Mouse (Mus musculus): ENCODE results near the gene Pdpn. TPM values are rescaled to one million over a fixed set of nuclear protein-coding genes. Genes with fewer than 3 reads are reported as not detected.
A peak's percentile ranks its signal among the peaks of the same experiment; 100 is the strongest.

Gene Pdpn
- polyA plus RNA-seq, 2 experiments = 34.3 to 80.3 TPM

DNA sequence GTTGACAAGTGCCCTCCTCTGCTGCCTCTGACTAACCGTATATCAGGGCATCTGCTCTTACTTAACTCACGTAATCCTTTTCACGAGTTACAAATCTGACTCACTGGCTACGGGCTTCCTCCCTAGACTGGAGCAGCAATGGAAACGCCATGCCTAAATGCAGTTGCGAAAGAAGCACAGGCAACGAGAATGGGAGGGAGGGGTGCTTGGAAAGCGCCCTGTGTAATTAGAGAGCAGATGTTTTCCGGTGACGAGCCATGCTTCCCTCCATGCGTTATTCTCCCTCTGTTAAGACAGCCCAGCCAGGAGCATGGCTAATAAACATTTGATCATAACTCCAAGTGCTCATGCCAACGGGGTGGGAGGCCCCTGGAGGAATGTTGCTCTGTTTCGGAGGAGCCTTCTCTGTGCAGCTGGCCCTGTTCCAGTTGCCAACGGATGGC, 20.9 kb downstream of the Pdpn start:
- H3K4me2 ChIP-seq (replicated peaks; ENCODE audit: low read depth, low read length, severe bottlenecking) = peak overlapping the region; percentile 29
- no peak overlapping the region for H3K4me3 ChIP-seq (replicated peaks; ENCODE audit: low read length)
- H3K9ac ChIP-seq (ENCODE audit: low read depth, low read length, severe bottlenecking) = no peak overlapping the region
- TF ChIP-seq POLR2A (IDR thresholded peaks at IDR 0.05; ENCODE audit: borderline replicate concordance, extremely low read depth, insufficient read depth, insufficient read length) = no peak
- peaks cover 18% of the 10 kb centered on the region for H3K4me1 ChIP-seq (ENCODE audit: control insufficient read depth, insufficient read depth, low read length)
- DNase-seq (ENCODE audit: low spot score) (peak; percentile 88), ATAC-seq (ENCODE audit: low FRiP score, low read depth) (peak; percentile 76)
- peaks cover 6% of the 10 kb centered on the region; the same call in 1 of the 2 replicates for H3K36me3 ChIP-seq (ENCODE audit: control insufficient read depth, insufficient read depth, low read length)
- WGBS = 8% methylated on average over 14 of the region's 14 CpGs
- H3K9me3 ChIP-seq (ENCODE audit: control insufficient read depth, low read length) = no peaks in the 10 kb centered on the region
- H3K27ac ChIP-seq (replicated peaks; ENCODE audit: low read depth, low read length) = peak overlapping the region; percentile 69; the same call in 1 of the 2 replicates
- no peaks in the 10 kb centered on the region for H3K27me3 ChIP-seq (ENCODE audit: control insufficient read depth, insufficient read depth, low read length)

DNA sequence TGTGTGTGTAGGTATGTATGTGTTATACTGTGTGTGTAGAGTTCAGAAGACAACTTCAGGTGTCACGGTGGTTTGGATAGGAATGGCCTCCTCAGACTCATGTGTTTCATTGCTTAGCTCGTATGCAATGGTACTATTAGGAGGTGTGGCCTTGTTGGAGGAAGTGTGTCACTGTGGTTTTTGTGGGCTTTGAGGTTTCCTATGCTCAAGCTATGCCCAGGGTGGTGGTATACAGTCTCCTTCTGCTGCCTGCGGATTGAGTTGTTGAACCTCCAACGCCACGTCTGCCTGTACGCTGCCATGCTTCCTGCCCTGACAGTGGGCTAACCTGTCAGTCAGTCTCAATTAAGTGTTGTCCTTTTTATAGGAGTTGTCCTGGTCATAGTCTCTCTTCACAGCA, 22.0 kb downstream of the Pdpn start:
- no peak for TF ChIP-seq POLR2A (IDR thresholded peaks at IDR 0.05; ENCODE audit: borderline replicate concordance, extremely low read depth, insufficient read depth, insufficient read length)
- DNase-seq (ENCODE audit: low spot score) = no peak
- H3K27ac ChIP-seq (replicated peaks; ENCODE audit: low read depth, low read length) = no peak overlapping the region
- no peak for ATAC-seq (ENCODE audit: low FRiP score, low read depth)
- H3K4me3 ChIP-seq (replicated peaks; ENCODE audit: low read length) = no peak overlapping the region
- no peak overlapping the region for H3K9ac ChIP-seq (ENCODE audit: low read depth, low read length, severe bottlenecking)
- H3K27me3 ChIP-seq (ENCODE audit: control insufficient read depth, insufficient read depth, low read length) = no peaks in the 10 kb centered on the region
- H3K36me3 ChIP-seq (ENCODE audit: control insufficient read depth, insufficient read depth, low read length) = peaks cover 16% of the 10 kb centered on the region
- no peak overlapping the region for H3K4me2 ChIP-seq (replicated peaks; ENCODE audit: low read depth, low read length, severe bottlenecking)
- H3K4me1 ChIP-seq (ENCODE audit: control insufficient read depth, insufficient read depth, low read length) = peaks cover 18% of the 10 kb centered on the region
- no peaks in the 10 kb centered on the region for H3K9me3 ChIP-seq (ENCODE audit: control insufficient read depth, low read length)
- WGBS = 90% methylated on average over 6 of the region's 6 CpGs

DNA sequence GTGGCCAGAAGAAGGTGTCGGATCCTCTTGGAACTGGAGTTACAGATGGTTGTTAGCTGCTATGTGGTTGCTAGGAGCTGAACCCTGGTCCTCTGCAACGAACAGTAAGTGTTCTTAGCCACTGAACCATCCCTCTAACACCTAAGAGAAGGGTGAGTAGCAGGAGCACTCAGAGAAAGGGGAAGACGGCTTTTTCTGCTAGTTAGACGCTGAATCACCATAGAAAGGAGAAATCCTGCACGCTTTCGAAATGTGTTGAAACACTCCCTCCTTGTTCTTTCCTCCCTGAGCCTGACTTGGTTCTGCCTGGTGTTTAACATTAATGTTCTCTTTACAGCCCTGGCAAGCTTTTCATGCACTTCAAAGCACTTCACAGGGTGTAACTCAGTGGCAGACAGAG, 27.8 kb downstream of the Pdpn start:
- no peaks in the 10 kb centered on the region for H3K27me3 ChIP-seq (ENCODE audit: control insufficient read depth, insufficient read depth, low read length)
- peaks cover 21% of the 10 kb centered on the region for H3K36me3 ChIP-seq (ENCODE audit: control insufficient read depth, insufficient read depth, low read length)
- H3K4me2 ChIP-seq (replicated peaks; ENCODE audit: low read depth, low read length, severe bottlenecking) = no peak overlapping the region
- no peaks in the 10 kb centered on the region for H3K4me1 ChIP-seq (ENCODE audit: control insufficient read depth, insufficient read depth, low read length)
- H3K9me3 ChIP-seq (ENCODE audit: control insufficient read depth, low read length) = no peaks in the 10 kb centered on the region
- no peak for ATAC-seq (ENCODE audit: low FRiP score, low read depth)
- TF ChIP-seq POLR2A (IDR thresholded peaks at IDR 0.05; ENCODE audit: borderline replicate concordance, extremely low read depth, insufficient read depth, insufficient read length) = no peak
- no peak for DNase-seq (ENCODE audit: low spot score)
- 74% methylated on average over 6 of the region's 6 CpGs for WGBS
- H3K4me3 ChIP-seq (replicated peaks; ENCODE audit: low read length) = no peak overlapping the region
- no peak overlapping the region for H3K27ac ChIP-seq (replicated peaks; ENCODE audit: low read depth, low read length)
- H3K9ac ChIP-seq (ENCODE audit: low read depth, low read length, severe bottlenecking) = no peak overlapping the region

DNA sequence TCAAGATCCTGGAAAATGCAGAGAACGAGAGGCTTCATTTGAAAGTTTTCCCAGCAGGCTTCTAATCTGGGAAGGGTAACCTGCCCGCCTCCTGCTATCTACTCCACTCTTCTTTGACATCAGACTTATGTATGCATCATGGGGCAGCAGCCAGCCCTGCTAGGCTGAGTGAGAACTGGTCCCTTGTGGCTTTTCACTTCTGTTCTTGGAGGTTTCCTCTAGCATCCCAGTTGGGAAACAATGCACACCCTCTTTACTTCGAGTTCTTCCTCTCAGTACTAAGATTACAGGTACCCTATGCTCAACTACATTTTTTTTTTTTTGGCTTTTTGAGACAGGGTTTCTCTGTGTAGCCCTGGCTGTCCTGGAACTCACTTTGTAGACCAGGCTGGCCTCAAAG, 28.5 kb downstream of the Pdpn start:
- H3K27ac ChIP-seq (replicated peaks; ENCODE audit: low read depth, low read length) = no peak overlapping the region
- no peak for ATAC-seq (ENCODE audit: low FRiP score, low read depth)
- no peak for DNase-seq (ENCODE audit: low spot score)
- H3K27me3 ChIP-seq (ENCODE audit: control insufficient read depth, insufficient read depth, low read length) = no peaks in the 10 kb centered on the region
- no peaks in the 10 kb centered on the region for H3K4me1 ChIP-seq (ENCODE audit: control insufficient read depth, insufficient read depth, low read length)
- H3K4me3 ChIP-seq (replicated peaks; ENCODE audit: low read length) = no peak overlapping the region
- no peak overlapping the region for H3K9ac ChIP-seq (ENCODE audit: low read depth, low read length, severe bottlenecking)
- H3K9me3 ChIP-seq (ENCODE audit: control insufficient read depth, low read length) = no peaks in the 10 kb centered on the region
- no peak overlapping the region for H3K4me2 ChIP-seq (replicated peaks; ENCODE audit: low read depth, low read length, severe bottlenecking)
- peaks cover 24% of the 10 kb centered on the region for H3K36me3 ChIP-seq (ENCODE audit: control insufficient read depth, insufficient read depth, low read length)
- 84% methylated on average over 3 of the region's 3 CpGs for WGBS
- TF ChIP-seq POLR2A (IDR thresholded peaks at IDR 0.05; ENCODE audit: borderline replicate concordance, extremely low read depth, insufficient read depth, insufficient read length) = no peak

DNA sequence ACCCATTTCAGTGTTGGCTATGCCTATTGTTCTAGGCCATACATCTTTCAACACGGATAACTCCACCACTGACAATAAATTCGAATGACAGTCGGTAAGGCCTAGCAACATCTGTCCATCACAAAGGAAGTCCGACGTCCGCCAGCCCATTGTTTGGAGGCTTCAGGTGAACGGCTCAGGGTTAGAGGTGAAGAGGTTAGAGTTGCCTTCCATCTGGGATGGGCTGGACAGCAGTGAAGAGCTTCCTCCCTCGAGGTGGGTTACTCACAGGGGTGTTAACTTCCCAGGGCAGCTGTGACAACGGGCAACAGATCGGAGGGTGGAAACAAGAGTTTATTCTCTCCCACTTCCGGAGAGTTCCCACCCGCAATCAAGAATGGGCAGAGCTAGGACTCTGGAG, 36.7 kb downstream of the Pdpn start:
- WGBS = 81% methylated on average over 12 of the region's 12 CpGs
- Histone ChIP-seq H3K27me3 (ENCODE audit: control insufficient read depth, insufficient read depth, low read length) (no peaks in the 10 kb centered on the region), H3K9me3 (ENCODE audit: control insufficient read depth, low read length) (no peaks in the 10 kb centered on the region)

More for the DNA sequence above, 36.7 kb downstream of the Pdpn start:
- Histone ChIP-seq H3K36me3 (ENCODE audit: control insufficient read depth, insufficient read depth, low read length) (peaks cover 7% of the 10 kb centered on the region; the same call in 1 of the 2 replicates), H3K4me3 (replicated peaks; ENCODE audit: low read length) (no peak overlapping the region), H3K4me2 (replicated peaks; ENCODE audit: low read depth, low read length, severe bottlenecking) (no peak overlapping the region), H3K4me1 (ENCODE audit: control insufficient read depth, insufficient read depth, low read length) (0 out of 2 replicates have a peak, but pooled peaks cover 6% of the 10 kb centered on the region), H3K27ac (replicated peaks; ENCODE audit: low read depth, low read length) (no peak overlapping the region), H3K9ac (ENCODE audit: low read depth, low read length, severe bottlenecking) (no peak overlapping the region)
- no peak for TF ChIP-seq POLR2A (IDR thresholded peaks at IDR 0.05; ENCODE audit: borderline replicate concordance, extremely low read depth, insufficient read depth, insufficient read length)
- ATAC-seq (ENCODE audit: low FRiP score, low read depth) = no peak
- no peak for DNase-seq (ENCODE audit: low spot score)
